Mouse (Mus musculus) forebrain, embryonic 16.5 days (tissue): ENCODE measurements around the gene Ccl5. TPM values are rescaled to one million over a fixed set of nuclear protein-coding genes. Genes with fewer than 3 reads are reported as not detected.

Source experiments
- ATAC-seq: fragments of 200-750 bp; cut with Nextera tagmentation; 2 replicates; pipeline ENCODE4 v1.8.0; 2017; ENCODE audit warnings: mild to moderate bottlenecking, moderate library complexity
- H3K27ac ChIP-seq: fragments of 300-500 bp; sonication (generic); 2 replicates; pipeline ENCODE4 v1.5.1; 2014; ENCODE audit warnings: low read length, control low read depth
- H3K27me3 ChIP-seq: fragments of 300-500 bp; sonication (generic); replicated peaks from 2 replicates; pipeline ENCODE4 v1.6.1; 2014; ENCODE audit warnings: low read length; ENCODE audit not compliant: control insufficient read depth, insufficient read depth
- H3K36me3 ChIP-seq: fragments of 300-500 bp; sonication (generic); 2 replicates; pipeline ENCODE4 v1.6.1; 2014; ENCODE audit not compliant: control insufficient read depth, insufficient read depth
- H3K4me1 ChIP-seq: fragments of 300-500 bp; sonication (generic); replicated peaks from 2 replicates; pipeline ENCODE4 v1.6.1; 2014; ENCODE audit warnings: low read length; ENCODE audit not compliant: control insufficient read depth, insufficient read depth
- H3K4me2 ChIP-seq: fragments of 300-500 bp; sonication (generic); 2 replicates; pipeline ENCODE4 v1.6.1; 2014; ENCODE audit warnings: mild to moderate bottlenecking, low read length, control low read depth
- H3K4me3 ChIP-seq: fragments of 300-500 bp; sonication (generic); replicated peaks from 2 replicates; pipeline ENCODE4 v1.5.1; 2014; ENCODE audit warnings: mild to moderate bottlenecking, low read length, control low read depth
- H3K9ac ChIP-seq: fragments of 300-500 bp; sonication (generic); replicated peaks from 2 replicates; pipeline ENCODE4 v1.6.1; 2014; ENCODE audit warnings: low read depth, low read length, control low read depth
- H3K9me3 ChIP-seq: fragments of 300-500 bp; sonication (generic); 2 replicates; pipeline ENCODE4 v1.6.1; 2016; ENCODE audit warnings: low read length; ENCODE audit not compliant: control insufficient read depth
- WGBS: fragments of 180-500 bp; shearing (Covaris S2); extraction: QIAGEN DNeasy Blood & Tissue Kit; methylation state at CpG from one replicate; pipeline ENCODE4 v1.1.7; 2014; 5-methylcytosine and 5-hydroxymethylcytosine counted together
- polyA plus RNA-seq: library from polyadenylated mRNA; unstranded; fragments of >200 nt; fragmentation: Nextera tagmentation; extraction: Ambion mirVana; gene quantifications from 2 replicates; pipeline ENCODE4 v1.2.1, GENCODE M21; 2015

The Ccl5 gene
- polyA plus RNA-seq, 1 experiment from 2014 or later, result 0.60 TPM

- WGBS, result 96% methylated on average over 1 of the region's 1 CpGs
- H3K9ac ChIP-seq, result no peak overlapping the region
Observed at GRCm38 (mm10) chr11:83533192-83533591, 2.9 kb upstream of the Ccl5 start.

GRCm38 (mm10) chr11:83529024-83529423 lies 1.3 kb downstream of the Ccl5 start:
- Histone ChIP-seq H3K27me3 (no peaks in the 10 kb centered on the region), H3K4me2 (no peak overlapping the region), H3K4me1 (no peaks in the 10 kb centered on the region), H3K9ac (no peak overlapping the region), H3K36me3 (no peaks in the 10 kb centered on the region), H3K4me3 (no peak overlapping the region), H3K9me3 (no peaks in the 10 kb centered on the region), H3K27ac (no peak overlapping the region)
- no peak for ATAC-seq
- WGBS, result 78% methylated on average over 12 of the region's 12 CpGs

More at GRCm38 (mm10) chr11:83533192-83533591, 2.9 kb upstream of the Ccl5 start:
- ATAC-seq, result no peak
- Histone ChIP-seq H3K4me1 (peaks cover 10% of the 10 kb centered on the region), H3K4me2 (no peak overlapping the region), H3K9me3 (no peaks in the 10 kb centered on the region), H3K27ac (no peak overlapping the region), H3K36me3 (no peaks in the 10 kb centered on the region), H3K27me3 (no peaks in the 10 kb centered on the region), H3K4me3 (no peak overlapping the region)

- Histone ChIP-seq H3K4me2 (no peak within 1 kb of the TSS), H3K27ac (no peak within 1 kb of the TSS), H3K9me3 (no peaks in the 10 kb centered on the region), H3K36me3 (0 out of 2 replicates have a peak, but pooled peaks cover 2% of the 10 kb centered on the region), H3K27me3 (no peaks in the 10 kb centered on the region), H3K4me1 (no peaks in the 10 kb centered on the region), H3K9ac (no peak within 1 kb of the TSS), H3K4me3 (no peak within 1 kb of the TSS)
- WGBS, result 82% methylated on average over 3 of the region's 3 CpGs
- no peak for ATAC-seq
Observed at GRCm38 (mm10) chr11:83522075-83522474, 8.2 kb downstream of the Ccl5 start, which contains the start of gene Heatr9. Gene Heatr9, minus strand, starts transcription at chr11:83522175.

- no peaks in the 10 kb centered on the region for H3K9me3 ChIP-seq
- H3K4me2 ChIP-seq, result no peak overlapping the region
- no peak overlapping the region for H3K27ac ChIP-seq
- no peaks in the 10 kb centered on the region for H3K27me3 ChIP-seq
- 0 out of 2 replicates have a peak, but pooled peaks cover 2% of the 10 kb centered on the region for H3K36me3 ChIP-seq
- WGBS, result 77% methylated on average over 6 of the region's 6 CpGs
- H3K4me1 ChIP-seq, result no peaks in the 10 kb centered on the region
- no peak for ATAC-seq
- H3K4me3 ChIP-seq, result no peak overlapping the region
- H3K9ac ChIP-seq, result no peak overlapping the region
Observed at GRCm38 (mm10) chr11:83518371-83518770, 11.9 kb downstream of the Ccl5 start.

- H3K9me3 ChIP-seq, result no peaks in the 10 kb centered on the region
Observed at GRCm38 (mm10) chr11:83517153-83517552, 13.2 kb downstream of the Ccl5 start.

DNA sequence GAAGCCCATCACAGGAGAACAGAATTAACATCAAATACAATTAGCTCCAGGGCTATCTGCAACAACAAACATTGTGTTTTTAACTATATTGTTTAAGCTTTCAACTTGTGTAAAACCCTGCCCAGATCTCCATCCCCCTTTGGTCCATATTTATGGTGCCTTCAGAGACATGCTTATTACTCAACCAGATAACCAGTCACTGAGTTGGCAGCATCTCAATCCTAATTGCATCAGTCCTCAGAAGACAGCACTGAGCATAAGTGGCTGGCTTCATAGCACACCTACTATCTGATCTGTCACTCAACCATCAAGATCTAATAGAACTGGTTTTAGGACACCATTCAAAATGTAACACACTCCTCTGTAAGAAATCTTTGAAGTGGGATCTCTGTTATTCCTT lies 20.8 kb downstream of the Ccl5 start:
- H3K9ac ChIP-seq, result no peak overlapping the region
- peaks cover 4% of the 10 kb centered on the region; the same call in 1 of the 2 replicates for H3K36me3 ChIP-seq
- no peaks in the 10 kb centered on the region for H3K4me1 ChIP-seq
- H3K4me2 ChIP-seq, result no peak overlapping the region
- no peak overlapping the region for H3K27ac ChIP-seq
- no peak for ATAC-seq
- H3K27me3 ChIP-seq, result no peaks in the 10 kb centered on the region
- H3K9me3 ChIP-seq, result no peaks in the 10 kb centered on the region
- H3K4me3 ChIP-seq, result no peak overlapping the region

More at GRCm38 (mm10) chr11:83517153-83517552, 13.2 kb downstream of the Ccl5 start:
- no peaks in the 10 kb centered on the region for H3K36me3 ChIP-seq
- no peak overlapping the region for H3K9ac ChIP-seq
- H3K27ac ChIP-seq, result no peak overlapping the region
- H3K27me3 ChIP-seq, result no peaks in the 10 kb centered on the region
- no peak overlapping the region for H3K4me2 ChIP-seq
- no peaks in the 10 kb centered on the region for H3K4me1 ChIP-seq
- ATAC-seq, result no peak
- H3K4me3 ChIP-seq, result no peak overlapping the region

DNA sequence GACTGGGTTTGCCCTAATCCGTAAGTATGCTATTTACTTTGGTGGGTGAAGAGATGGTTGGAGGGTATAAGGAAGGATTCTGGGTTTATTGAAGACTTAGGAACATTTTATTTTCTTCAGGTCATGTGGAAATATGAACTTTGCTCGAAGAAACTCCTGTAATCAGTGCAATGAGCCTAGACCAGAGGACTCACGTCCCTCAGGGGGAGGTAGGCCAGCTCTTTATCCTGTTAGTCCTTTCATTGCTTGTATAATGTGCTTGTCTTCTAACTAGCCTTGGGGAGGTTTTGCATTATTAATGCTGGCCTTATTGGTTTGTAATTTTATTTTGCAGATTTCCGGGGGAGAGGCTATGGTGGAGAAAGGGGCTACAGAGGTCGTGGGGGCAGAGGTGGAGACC lies 26.0 kb downstream of the Ccl5 start:
- no peaks in the 10 kb centered on the region for H3K4me1 ChIP-seq
- H3K27me3 ChIP-seq, result no peaks in the 10 kb centered on the region
- no peaks in the 10 kb centered on the region for H3K9me3 ChIP-seq
- H3K9ac ChIP-seq, result no peak overlapping the region
- H3K36me3 ChIP-seq, result peaks cover 26% of the 10 kb centered on the region
- H3K4me3 ChIP-seq, result no peak overlapping the region
- ATAC-seq, result no peak
- 93% methylated on average over 5 of the region's 5 CpGs for WGBS
- H3K4me2 ChIP-seq, result no peak overlapping the region
- no peak overlapping the region for H3K27ac ChIP-seq

GRCm38 (mm10) chr11:83495571-83495970 lies 34.7 kb downstream of the Ccl5 start:
- ATAC-seq, result no peak
- Histone ChIP-seq H3K4me1 (0 out of 2 replicates have a peak, but pooled peaks cover 4% of the 10 kb centered on the region), H3K4me2 (no peak overlapping the region), H3K9me3 (no peaks in the 10 kb centered on the region), H3K9ac (no peak overlapping the region), H3K36me3 (peaks cover 7% of the 10 kb centered on the region), H3K27me3 (no peaks in the 10 kb centered on the region), H3K4me3 (no peak overlapping the region), H3K27ac (no peak overlapping the region)
- 55% methylated on average over 2 of the region's 2 CpGs for WGBS

DNA sequence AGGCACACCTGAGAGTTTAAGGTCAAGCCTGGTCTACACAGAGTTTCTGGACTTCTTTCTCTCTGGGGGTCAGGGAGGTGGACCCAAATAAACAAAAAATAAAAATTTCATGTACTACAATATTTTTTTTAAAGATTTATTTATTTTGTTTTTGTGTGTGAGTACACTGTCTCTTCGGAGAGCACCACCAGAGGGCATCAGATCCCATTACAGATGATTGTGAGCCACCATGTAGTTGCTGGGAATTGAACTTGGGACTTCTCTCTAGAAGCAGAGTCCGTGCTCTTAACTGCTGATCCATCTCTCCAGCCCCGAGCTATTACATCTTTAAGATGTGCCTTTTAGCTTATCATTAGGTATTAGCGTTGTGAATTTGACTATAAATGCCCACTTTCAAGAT lies 38.8 kb downstream of the Ccl5 start:
- H3K9me3 ChIP-seq, result no peaks in the 10 kb centered on the region
- no peaks in the 10 kb centered on the region for H3K27me3 ChIP-seq
- no peak for ATAC-seq
- H3K27ac ChIP-seq, result no peak overlapping the region
- no peak overlapping the region for H3K4me2 ChIP-seq
- no peak overlapping the region for H3K9ac ChIP-seq
- no peak overlapping the region for H3K4me3 ChIP-seq
- 0 out of 2 replicates have a peak, but pooled peaks cover 4% of the 10 kb centered on the region for H3K4me1 ChIP-seq
- H3K36me3 ChIP-seq, result peaks cover 16% of the 10 kb centered on the region
- WGBS, result 89% methylated on average over 4 of the region's 4 CpGs
